Mouse (Mus musculus): Measurements from ENCODE around the gene Ptprf. TPM values are rescaled to one million over a fixed set of nuclear protein-coding genes. Genes with fewer than 3 reads are reported as not detected.

Ptprf gene
- 131 and 137 TPM in 2 replicates for polyA plus RNA-seq (2016; fragmentation: Nextera tagmentation; extraction: Ambion mirVana)

- peak within 1 kb of the TSS; percentile 99 for H3K4me3 ChIP-seq
- H3K9ac ChIP-seq, result peak within 1 kb of the TSS; percentile 99
- H3K27me3 ChIP-seq, result no peaks in the 10 kb centered on the region
- no peaks in the 10 kb centered on the region for H3K9me3 ChIP-seq (replicated peaks)
- peaks cover 14% of the 10 kb centered on the region; the same call in 1 of the 2 replicates for H3K36me3 ChIP-seq
- ATAC-seq (ENCODE audit: low FRiP score), result peak; percentile 48
- peaks cover 49% of the 10 kb centered on the region for H3K4me1 ChIP-seq
- peak within 1 kb of the TSS; percentile 92 for H3K27ac ChIP-seq
- WGBS, result 2% methylated on average over 16 of the region's 50 CpGs
- peak within 1 kb of the TSS; percentile 72 for H3K4me2 ChIP-seq (replicated peaks)
Measured at GRCm38 (mm10) chr4:118291231-118291630, at the start of gene Ptprf. TSS of gene Ptprf (minus strand) at chr4:118291405.

GRCm38 (mm10) chr4:118336658-118337057 is 45.5 kb upstream of the Ptprf start:
- H3K36me3 ChIP-seq, result no peaks in the 10 kb centered on the region
- no peak for ATAC-seq (ENCODE audit: low FRiP score)
- no peak overlapping the region for H3K4me2 ChIP-seq (replicated peaks)
- no peaks in the 10 kb centered on the region for H3K4me1 ChIP-seq
- H3K27me3 ChIP-seq, result no peaks in the 10 kb centered on the region
- no peaks in the 10 kb centered on the region for H3K9me3 ChIP-seq (replicated peaks)
- no peak overlapping the region for H3K27ac ChIP-seq
- H3K9ac ChIP-seq, result no peak overlapping the region
- WGBS, result 16% methylated on average over 7 of the region's 7 CpGs
- H3K4me3 ChIP-seq, result no peak overlapping the region

DNA sequence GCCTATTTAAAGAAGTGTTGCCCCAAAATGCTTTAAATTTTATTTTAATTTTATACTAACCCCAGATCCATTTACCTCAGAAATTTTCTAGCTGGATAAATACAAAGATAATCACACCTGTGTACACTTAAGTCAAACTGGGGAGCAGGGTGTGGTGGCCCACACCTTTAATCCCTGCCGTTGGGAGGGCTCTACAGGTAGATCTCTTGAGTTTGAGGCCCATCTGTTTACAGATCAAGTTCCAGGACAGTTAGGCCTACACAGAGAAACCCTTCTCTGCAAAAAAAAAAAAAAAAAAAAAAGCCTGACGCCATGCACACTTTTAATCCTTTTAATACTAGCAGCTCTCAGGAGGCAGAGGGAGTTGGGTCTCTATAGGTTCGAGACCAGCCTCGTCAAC is 44.8 kb upstream of the Ptprf start:
- H3K36me3 ChIP-seq, result no peaks in the 10 kb centered on the region
- no peaks in the 10 kb centered on the region for H3K27me3 ChIP-seq
- H3K4me1 ChIP-seq, result no peaks in the 10 kb centered on the region
- H3K4me2 ChIP-seq (replicated peaks), result no peak overlapping the region
- no peak for ATAC-seq (ENCODE audit: low FRiP score)
- WGBS, result 90% methylated on average over 4 of the region's 4 CpGs
- no peak overlapping the region for H3K9ac ChIP-seq
- no peak overlapping the region for H3K27ac ChIP-seq
- no peaks in the 10 kb centered on the region for H3K9me3 ChIP-seq (replicated peaks)
- no peak overlapping the region for H3K4me3 ChIP-seq

DNA sequence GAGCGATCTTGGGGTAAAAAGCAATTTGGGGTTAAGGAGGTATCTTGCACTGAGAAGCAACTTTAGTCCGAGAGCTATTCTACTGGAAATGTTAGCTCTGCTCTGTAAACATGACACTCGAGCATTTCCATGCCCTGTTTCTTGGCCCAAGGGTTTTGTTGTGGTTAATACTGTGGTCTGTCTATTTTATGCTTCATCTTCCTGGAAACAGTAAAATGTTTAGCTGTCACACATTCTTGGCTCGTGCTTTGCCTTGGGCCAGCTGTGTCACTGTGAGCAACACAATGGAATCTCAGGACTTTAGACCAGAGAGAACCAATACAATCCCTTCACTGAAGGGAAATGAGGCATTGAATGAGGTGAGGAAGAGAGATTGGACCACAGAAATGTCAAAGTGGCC is 40.6 kb upstream of the Ptprf start:
- H3K4me3 ChIP-seq, result no peak overlapping the region
- no peak for ATAC-seq (ENCODE audit: low FRiP score)
- H3K9ac ChIP-seq, result no peak overlapping the region
- no peak overlapping the region for H3K4me2 ChIP-seq (replicated peaks)
- H3K9me3 ChIP-seq (replicated peaks), result no peaks in the 10 kb centered on the region
- no peaks in the 10 kb centered on the region for H3K4me1 ChIP-seq
- H3K27ac ChIP-seq, result no peak overlapping the region
- H3K27me3 ChIP-seq, result no peaks in the 10 kb centered on the region
- H3K36me3 ChIP-seq, result no peaks in the 10 kb centered on the region
- 67% methylated on average over 4 of the region's 4 CpGs for WGBS

DNA sequence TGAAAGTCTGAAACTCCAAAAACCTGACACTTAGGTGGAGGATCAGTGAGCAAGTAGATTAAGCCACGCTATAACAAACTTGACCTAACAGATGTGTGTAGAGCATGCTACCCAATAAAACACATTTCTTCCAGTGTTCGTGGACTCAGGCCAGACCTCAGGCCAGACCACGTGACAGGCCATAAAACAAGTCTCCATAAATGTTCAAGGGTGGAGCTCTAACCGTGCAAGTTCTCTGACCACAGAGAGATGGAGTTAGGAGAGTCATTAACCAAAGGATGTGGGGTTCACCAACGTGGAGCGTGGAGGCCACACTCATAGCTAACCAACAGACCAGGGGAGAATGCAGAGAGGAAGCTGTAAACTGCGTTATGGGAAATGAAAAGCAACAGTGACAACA is 35.3 kb upstream of the Ptprf start:
- no peak for ATAC-seq (ENCODE audit: low FRiP score)
- Histone ChIP-seq H3K4me3 (no peak overlapping the region), H3K36me3 (no peaks in the 10 kb centered on the region), H3K9ac (no peak overlapping the region), H3K27ac (no peak overlapping the region), H3K4me2 (replicated peaks) (no peak overlapping the region), H3K9me3 (replicated peaks) (no peaks in the 10 kb centered on the region), H3K4me1 (no peaks in the 10 kb centered on the region), H3K27me3 (no peaks in the 10 kb centered on the region)
- WGBS, result 82% methylated on average over 7 of the region's 7 CpGs

DNA sequence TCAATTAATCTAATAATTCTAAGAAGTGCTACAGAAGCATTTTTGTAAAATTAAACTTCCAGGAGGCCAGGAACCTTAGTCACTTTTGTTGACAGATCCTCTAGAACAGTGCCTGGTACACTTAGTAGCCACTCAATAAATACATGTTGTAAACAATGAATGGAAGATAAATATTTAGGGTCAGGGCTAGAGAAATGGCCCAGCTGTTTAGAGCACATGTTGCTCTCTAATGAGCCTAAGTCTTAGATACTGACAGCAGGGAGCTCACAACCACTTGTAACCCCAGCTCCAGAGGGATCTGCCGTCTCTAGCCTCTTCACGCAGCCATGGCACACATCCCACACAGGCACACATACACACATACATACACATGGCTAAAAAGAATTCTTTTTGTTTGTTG is 29.4 kb upstream of the Ptprf start:
- H3K9ac ChIP-seq, result no peak overlapping the region
- WGBS, result 80% methylated on average over 2 of the region's 2 CpGs
- H3K4me3 ChIP-seq, result no peak overlapping the region
- no peak overlapping the region for H3K27ac ChIP-seq
- no peaks in the 10 kb centered on the region for H3K9me3 ChIP-seq (replicated peaks)
- H3K36me3 ChIP-seq, result no peaks in the 10 kb centered on the region
- H3K4me1 ChIP-seq, result peaks cover 10% of the 10 kb centered on the region
- no peak for ATAC-seq (ENCODE audit: low FRiP score)
- H3K4me2 ChIP-seq (replicated peaks), result no peak overlapping the region
- H3K27me3 ChIP-seq, result no peaks in the 10 kb centered on the region

DNA sequence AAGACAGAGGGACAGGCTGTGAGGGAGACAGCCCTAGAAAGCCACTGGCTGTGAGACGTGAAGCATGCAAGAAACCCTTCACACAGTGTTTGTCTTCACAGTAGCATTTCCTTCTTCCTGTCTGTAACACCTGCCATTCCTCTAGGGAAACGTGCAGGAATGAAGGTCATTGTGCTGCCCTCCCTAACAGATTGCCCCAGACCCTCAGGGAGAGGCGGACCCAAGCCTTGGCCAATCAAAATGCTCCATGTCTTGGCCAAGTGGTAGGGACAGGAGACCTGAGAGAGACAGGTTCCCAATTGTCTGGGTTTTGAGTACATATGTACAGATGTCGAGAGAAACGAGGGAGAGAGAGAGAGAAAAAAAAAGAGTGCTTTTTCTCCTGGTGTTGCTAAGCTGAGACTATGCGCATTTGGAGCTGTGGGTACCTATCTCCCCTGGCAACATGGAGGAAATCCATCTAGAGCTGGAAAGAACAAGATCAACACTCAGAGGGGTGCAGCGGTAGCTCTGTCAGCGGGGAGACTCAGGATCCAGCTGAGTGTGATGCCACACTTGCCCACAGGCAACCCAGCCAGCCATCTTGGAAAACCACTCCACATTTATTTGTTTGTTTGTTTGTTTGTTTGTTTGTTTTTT is 28.6 kb upstream of the Ptprf start:
- Histone ChIP-seq H3K4me1 (peaks cover 14% of the 10 kb centered on the region), H3K4me3 (no peak overlapping the region), H3K9me3 (replicated peaks) (no peaks in the 10 kb centered on the region), H3K9ac (no peak overlapping the region), H3K36me3 (no peaks in the 10 kb centered on the region), H3K27me3 (no peaks in the 10 kb centered on the region), H3K4me2 (replicated peaks) (peak overlapping the region; percentile 25), H3K27ac (peak overlapping the region; percentile 25; the same call in 1 of the 2 replicates)
- ATAC-seq (ENCODE audit: low FRiP score), result peak; percentile 54
- WGBS, result 33% methylated on average over 8 of the region's 8 CpGs

- H3K27me3 ChIP-seq, result no peaks in the 10 kb centered on the region
- no peak overlapping the region for H3K4me2 ChIP-seq (replicated peaks)
- H3K9me3 ChIP-seq (replicated peaks), result no peaks in the 10 kb centered on the region
- no peak overlapping the region for H3K4me3 ChIP-seq
- no peaks in the 10 kb centered on the region for H3K36me3 ChIP-seq
- no peak overlapping the region for H3K9ac ChIP-seq
- no peak overlapping the region for H3K27ac ChIP-seq
- WGBS, result 84% methylated on average over 4 of the region's 4 CpGs
- H3K4me1 ChIP-seq, result peaks cover 14% of the 10 kb centered on the region
- ATAC-seq (ENCODE audit: low FRiP score), result no peak
Measured at GRCm38 (mm10) chr4:118316662-118317061, 25.5 kb upstream of the Ptprf start.

DNA sequence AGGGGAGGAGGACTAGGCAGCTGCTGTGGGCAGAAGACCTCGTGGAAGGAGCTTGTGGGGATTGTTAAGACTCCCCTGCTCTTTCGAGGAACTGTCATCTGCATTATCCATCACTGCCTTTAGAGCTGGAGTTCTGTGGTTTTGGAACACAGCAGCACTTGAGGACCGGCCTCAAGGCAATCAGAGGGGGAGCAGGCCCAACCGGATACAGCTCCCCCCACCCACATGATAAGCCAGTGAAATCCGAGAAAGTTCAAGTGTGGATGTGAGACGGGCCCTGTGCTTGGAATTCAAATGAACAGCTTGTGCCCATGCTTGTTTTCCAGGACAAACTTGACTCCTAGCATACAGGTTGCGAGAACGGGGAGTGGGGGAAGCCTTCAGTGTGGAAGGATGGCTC is 24.1 kb upstream of the Ptprf start:
- Histone ChIP-seq H3K9me3 (replicated peaks) (no peaks in the 10 kb centered on the region), H3K4me1 (peaks cover 14% of the 10 kb centered on the region), H3K36me3 (no peaks in the 10 kb centered on the region), H3K27ac (no peak overlapping the region), H3K4me2 (replicated peaks) (no peak overlapping the region), H3K4me3 (no peak overlapping the region), H3K27me3 (no peaks in the 10 kb centered on the region), H3K9ac (no peak overlapping the region)
- WGBS, result 48% methylated on average over 8 of the region's 8 CpGs
- no peak for ATAC-seq (ENCODE audit: low FRiP score)

GRCm38 (mm10) chr4:118310461-118310860 is 19.3 kb upstream of the Ptprf start:
- 89% methylated on average over 1 of the region's 1 CpGs for WGBS
- H3K4me2 ChIP-seq (replicated peaks), result no peak overlapping the region
- ATAC-seq (ENCODE audit: low FRiP score), result no peak

GRCm38 (mm10) chr4:118307533-118308263 is 16.5 kb upstream of the Ptprf start:
- 92% methylated on average over 13 of the region's 13 CpGs for WGBS
- ATAC-seq (ENCODE audit: low FRiP score), result no peak

More at GRCm38 (mm10) chr4:118310461-118310860, 19.3 kb upstream of the Ptprf start:
- Histone ChIP-seq H3K9me3 (replicated peaks) (no peaks in the 10 kb centered on the region), H3K27me3 (no peaks in the 10 kb centered on the region), H3K27ac (no peak overlapping the region), H3K4me1 (peaks cover 3% of the 10 kb centered on the region; the same call in 1 of the 2 replicates), H3K9ac (no peak overlapping the region), H3K36me3 (no peaks in the 10 kb centered on the region), H3K4me3 (no peak overlapping the region)

GRCm38 (mm10) chr4:118306113-118306696 is 15.0 kb upstream of the Ptprf start:
- no peak overlapping the region for H3K4me2 ChIP-seq (replicated peaks)
- H3K9ac ChIP-seq, result no peak overlapping the region
- H3K27me3 ChIP-seq, result no peaks in the 10 kb centered on the region
- no peaks in the 10 kb centered on the region for H3K9me3 ChIP-seq (replicated peaks)
- no peak overlapping the region for H3K4me3 ChIP-seq
- no peaks in the 10 kb centered on the region for H3K36me3 ChIP-seq
- ATAC-seq (ENCODE audit: low FRiP score), result no peak
- H3K27ac ChIP-seq, result no peak overlapping the region
- WGBS, result 82% methylated on average over 21 of the region's 21 CpGs
- no peaks in the 10 kb centered on the region for H3K4me1 ChIP-seq

More at GRCm38 (mm10) chr4:118307533-118308263, 16.5 kb upstream of the Ptprf start:
- H3K36me3 ChIP-seq, result no peaks in the 10 kb centered on the region
- H3K27me3 ChIP-seq, result no peaks in the 10 kb centered on the region
- no peak overlapping the region for H3K27ac ChIP-seq
- H3K9me3 ChIP-seq (replicated peaks), result no peaks in the 10 kb centered on the region
- no peak overlapping the region for H3K4me2 ChIP-seq (replicated peaks)
- H3K4me1 ChIP-seq, result no peaks in the 10 kb centered on the region
- no peak overlapping the region for H3K9ac ChIP-seq
- H3K4me3 ChIP-seq, result no peak overlapping the region
